Mouse (Mus musculus): ENCODE results near the gene Hcn1. TPM values are rescaled to one million over a fixed set of nuclear protein-coding genes. Genes with fewer than 3 reads are reported as not detected.

The Hcn1 gene
- polyA plus RNA-seq, 1 experiment: not detected

DNA sequence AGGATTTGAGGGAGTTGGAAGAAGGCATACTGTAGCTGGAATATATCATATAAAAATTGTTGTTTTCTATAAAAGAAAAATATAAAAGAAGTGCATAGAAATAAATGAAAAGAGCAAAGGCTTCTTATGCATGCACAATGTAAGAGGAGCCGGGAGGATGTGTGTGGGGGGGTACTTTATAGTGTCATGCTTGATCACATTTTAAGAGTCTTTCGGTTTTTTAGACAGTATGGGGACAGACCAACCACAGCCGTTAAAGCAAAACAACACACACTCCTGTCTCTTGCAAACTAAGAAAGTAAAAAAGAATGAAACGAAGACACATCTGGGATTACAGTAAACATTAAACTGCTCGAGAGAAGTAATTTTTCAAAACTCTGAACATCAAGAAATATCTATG, 290.0 kb downstream of the Hcn1 start:
- Histone ChIP-seq H3K36me3 (ENCODE audit: control insufficient read depth, insufficient read depth, low read length) (no peaks in the 10 kb centered on the region), H3K27ac (ENCODE audit: insufficient read depth, low read length) (no peak overlapping the region), H3K4me3 (ENCODE audit: extremely low read depth, insufficient read depth, insufficient read length) (no peak overlapping the region), H3K27me3 (ENCODE audit: control insufficient read depth, insufficient read depth, low read length) (no peaks in the 10 kb centered on the region), H3K4me1 (ENCODE audit: control insufficient read depth, insufficient read depth, insufficient read length) (no peaks in the 10 kb centered on the region)
- WGBS: 84% methylated on average over 5 of the region's 5 CpGs
- DNase-seq (ENCODE audit: low read depth in 1 of 2, low spot score in 2 of 2): no peak
- no peak for TF ChIP-seq CTCF (IDR thresholded peaks at IDR 0.05; ENCODE audit: extremely low read depth, insufficient read depth, insufficient read length, insufficient replicate concordance)
- no peak for TF ChIP-seq POLR2A (IDR thresholded peaks at IDR 0.05; ENCODE audit: low read depth, low read length)

DNA sequence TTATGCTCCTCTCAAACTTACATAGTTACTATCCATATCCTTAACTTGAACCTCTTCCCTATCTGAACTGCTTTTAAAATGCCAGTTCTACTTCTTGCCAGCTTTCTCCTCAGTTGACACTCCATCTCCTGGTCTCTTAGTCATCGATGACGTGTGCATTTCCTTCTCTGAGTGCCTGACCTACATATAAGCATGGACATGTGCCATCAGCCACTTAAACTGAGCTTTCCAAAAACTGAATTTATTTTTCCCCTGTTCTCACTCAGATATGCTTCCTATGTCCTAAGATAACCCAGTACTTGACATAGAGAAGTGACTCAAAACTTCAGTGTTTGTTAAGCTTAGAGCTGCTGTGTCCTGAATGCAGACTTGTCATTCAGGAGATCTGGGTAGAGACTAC, 295.9 kb downstream of the Hcn1 start:
- no peak for DNase-seq (ENCODE audit: low read depth in 1 of 2, low spot score in 2 of 2)
- 48% methylated on average over 2 of the region's 2 CpGs for WGBS
- Histone ChIP-seq H3K4me1 (ENCODE audit: control insufficient read depth, insufficient read depth, insufficient read length) (no peaks in the 10 kb centered on the region), H3K27me3 (ENCODE audit: control insufficient read depth, insufficient read depth, low read length) (no peaks in the 10 kb centered on the region), H3K4me3 (ENCODE audit: extremely low read depth, insufficient read depth, insufficient read length) (no peak overlapping the region), H3K27ac (ENCODE audit: insufficient read depth, low read length) (no peak overlapping the region), H3K36me3 (ENCODE audit: control insufficient read depth, insufficient read depth, low read length) (no peaks in the 10 kb centered on the region)
- TF ChIP-seq POLR2A (IDR thresholded peaks at IDR 0.05; ENCODE audit: low read depth, low read length) (no peak), CTCF (IDR thresholded peaks at IDR 0.05; ENCODE audit: extremely low read depth, insufficient read depth, insufficient read length, insufficient replicate concordance) (no peak)

DNA sequence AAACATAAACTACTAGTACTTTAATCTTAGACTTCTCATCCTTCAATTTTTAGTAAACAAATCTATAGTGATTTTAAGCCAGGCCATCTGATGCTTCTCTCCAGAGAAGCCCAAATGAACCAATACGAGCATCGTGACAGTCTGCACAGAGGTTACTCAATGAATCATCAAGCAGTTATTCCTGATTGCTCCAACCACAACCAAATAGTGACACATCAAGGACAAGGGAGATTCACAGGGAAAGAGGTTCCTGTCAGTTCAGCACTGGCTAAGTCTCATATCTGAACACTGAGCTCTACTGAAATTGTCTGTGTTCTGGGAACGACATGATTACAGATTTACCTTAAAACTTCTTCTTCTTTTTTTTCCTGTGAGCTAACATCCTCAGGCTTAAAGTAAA, 305.7 kb downstream of the Hcn1 start:
- no peak for DNase-seq (ENCODE audit: low read depth in 1 of 2, low spot score in 2 of 2)
- Histone ChIP-seq H3K36me3 (ENCODE audit: control insufficient read depth, insufficient read depth, low read length) (no peaks in the 10 kb centered on the region), H3K27me3 (ENCODE audit: control insufficient read depth, insufficient read depth, low read length) (no peaks in the 10 kb centered on the region), H3K4me3 (ENCODE audit: extremely low read depth, insufficient read depth, insufficient read length) (no peak overlapping the region), H3K27ac (ENCODE audit: insufficient read depth, low read length) (no peak overlapping the region), H3K4me1 (ENCODE audit: control insufficient read depth, insufficient read depth, insufficient read length) (no peaks in the 10 kb centered on the region)
- TF ChIP-seq CTCF (IDR thresholded peaks at IDR 0.05; ENCODE audit: extremely low read depth, insufficient read depth, insufficient read length, insufficient replicate concordance): no peak
- no peak for TF ChIP-seq POLR2A (IDR thresholded peaks at IDR 0.05; ENCODE audit: low read depth, low read length)
- WGBS: 93% methylated on average over 3 of the region's 3 CpGs

DNA sequence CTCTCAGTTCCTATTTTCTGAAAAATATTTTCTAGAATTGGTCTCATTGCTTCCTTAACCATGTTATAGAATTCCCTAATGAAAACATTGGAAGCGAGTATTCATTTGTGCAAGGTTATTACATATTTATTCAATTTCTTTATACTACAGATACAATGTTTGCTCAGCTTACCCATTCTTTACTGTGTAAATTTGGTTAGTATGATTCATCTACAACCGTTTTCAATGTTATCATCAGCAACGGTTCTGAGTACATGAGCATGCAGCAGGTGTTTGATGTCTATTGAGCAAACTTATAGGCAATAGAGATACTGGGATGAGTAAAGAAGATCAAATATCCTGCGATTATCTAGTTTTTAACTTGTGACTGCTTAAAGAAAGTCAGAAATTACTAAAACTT, 327.6 kb downstream of the Hcn1 start:
- H3K36me3 ChIP-seq (ENCODE audit: control insufficient read depth, insufficient read depth, low read length): no peaks in the 10 kb centered on the region
- DNase-seq (ENCODE audit: low read depth in 1 of 2, low spot score in 2 of 2): no peak
- H3K27me3 ChIP-seq (ENCODE audit: control insufficient read depth, insufficient read depth, low read length): no peaks in the 10 kb centered on the region
- WGBS: 90% methylated on average over 4 of the region's 4 CpGs
- TF ChIP-seq POLR2A (IDR thresholded peaks at IDR 0.05; ENCODE audit: low read depth, low read length) (no peak), CTCF (IDR thresholded peaks at IDR 0.05; ENCODE audit: extremely low read depth, insufficient read depth, insufficient read length, insufficient replicate concordance) (no peak)
- no peak overlapping the region for H3K27ac ChIP-seq (ENCODE audit: insufficient read depth, low read length)
- no peak overlapping the region for H3K4me3 ChIP-seq (ENCODE audit: extremely low read depth, insufficient read depth, insufficient read length)
- no peaks in the 10 kb centered on the region for H3K4me1 ChIP-seq (ENCODE audit: control insufficient read depth, insufficient read depth, insufficient read length)

DNA sequence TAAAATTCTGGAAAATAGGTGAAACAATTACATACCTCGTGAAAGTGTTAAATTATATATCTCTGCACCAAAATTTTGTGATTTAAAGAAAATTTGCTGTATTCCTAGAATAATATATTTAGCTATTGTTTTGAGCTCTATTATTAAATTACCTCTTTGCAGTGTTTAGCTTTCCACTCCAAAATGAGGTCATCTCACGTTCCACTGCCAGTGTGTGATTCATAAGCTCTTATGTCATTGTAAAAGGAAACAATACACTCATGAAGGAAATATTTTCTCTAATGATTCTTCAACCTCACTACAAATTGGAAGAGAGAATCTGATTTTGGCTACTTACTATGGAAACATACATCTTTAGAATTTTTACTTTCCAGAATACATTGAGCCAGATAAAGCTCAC, 329.6 kb downstream of the Hcn1 start:
- no peaks in the 10 kb centered on the region for H3K27me3 ChIP-seq (ENCODE audit: control insufficient read depth, insufficient read depth, low read length)
- no peaks in the 10 kb centered on the region for H3K4me1 ChIP-seq (ENCODE audit: control insufficient read depth, insufficient read depth, insufficient read length)
- no peak for DNase-seq (ENCODE audit: low read depth in 1 of 2, low spot score in 2 of 2)
- H3K4me3 ChIP-seq (ENCODE audit: extremely low read depth, insufficient read depth, insufficient read length): no peak overlapping the region
- WGBS: 78% methylated on average over 2 of the region's 2 CpGs
- H3K36me3 ChIP-seq (ENCODE audit: control insufficient read depth, insufficient read depth, low read length): no peaks in the 10 kb centered on the region
- TF ChIP-seq CTCF (IDR thresholded peaks at IDR 0.05; ENCODE audit: extremely low read depth, insufficient read depth, insufficient read length, insufficient replicate concordance) (no peak), POLR2A (IDR thresholded peaks at IDR 0.05; ENCODE audit: low read depth, low read length) (no peak)
- H3K27ac ChIP-seq (ENCODE audit: insufficient read depth, low read length): no peak overlapping the region

DNA sequence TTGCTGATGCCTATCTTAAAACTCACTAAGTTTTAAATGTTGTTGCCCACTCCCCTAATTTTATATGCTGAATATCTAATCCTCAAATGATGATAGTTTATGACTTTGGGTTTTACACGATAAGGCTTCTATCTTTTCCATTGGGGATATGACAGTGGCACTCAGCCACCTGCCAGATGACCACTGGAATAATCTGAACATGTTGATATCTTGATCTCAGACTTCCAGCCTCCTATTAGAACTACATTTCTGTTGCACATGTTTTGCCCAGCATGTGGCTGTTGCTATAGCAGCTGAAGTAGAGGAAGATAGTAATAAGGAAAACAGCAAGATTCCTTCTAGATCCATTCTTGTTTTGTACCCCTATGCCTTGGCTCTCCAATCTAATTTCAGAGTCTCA, 336.6 kb downstream of the Hcn1 start:
- Histone ChIP-seq H3K27ac (ENCODE audit: insufficient read depth, low read length) (no peak overlapping the region), H3K36me3 (ENCODE audit: control insufficient read depth, insufficient read depth, low read length) (no peaks in the 10 kb centered on the region), H3K4me1 (ENCODE audit: control insufficient read depth, insufficient read depth, insufficient read length) (no peaks in the 10 kb centered on the region), H3K4me3 (ENCODE audit: extremely low read depth, insufficient read depth, insufficient read length) (no peak overlapping the region), H3K27me3 (ENCODE audit: control insufficient read depth, insufficient read depth, low read length) (no peaks in the 10 kb centered on the region)
- WGBS: 92% methylated on average over 1 of the region's 1 CpGs
- DNase-seq (ENCODE audit: low read depth in 1 of 2, low spot score in 2 of 2): no peak
- TF ChIP-seq CTCF (IDR thresholded peaks at IDR 0.05; ENCODE audit: extremely low read depth, insufficient read depth, insufficient read length, insufficient replicate concordance) (no peak), POLR2A (IDR thresholded peaks at IDR 0.05; ENCODE audit: low read depth, low read length) (no peak)

DNA sequence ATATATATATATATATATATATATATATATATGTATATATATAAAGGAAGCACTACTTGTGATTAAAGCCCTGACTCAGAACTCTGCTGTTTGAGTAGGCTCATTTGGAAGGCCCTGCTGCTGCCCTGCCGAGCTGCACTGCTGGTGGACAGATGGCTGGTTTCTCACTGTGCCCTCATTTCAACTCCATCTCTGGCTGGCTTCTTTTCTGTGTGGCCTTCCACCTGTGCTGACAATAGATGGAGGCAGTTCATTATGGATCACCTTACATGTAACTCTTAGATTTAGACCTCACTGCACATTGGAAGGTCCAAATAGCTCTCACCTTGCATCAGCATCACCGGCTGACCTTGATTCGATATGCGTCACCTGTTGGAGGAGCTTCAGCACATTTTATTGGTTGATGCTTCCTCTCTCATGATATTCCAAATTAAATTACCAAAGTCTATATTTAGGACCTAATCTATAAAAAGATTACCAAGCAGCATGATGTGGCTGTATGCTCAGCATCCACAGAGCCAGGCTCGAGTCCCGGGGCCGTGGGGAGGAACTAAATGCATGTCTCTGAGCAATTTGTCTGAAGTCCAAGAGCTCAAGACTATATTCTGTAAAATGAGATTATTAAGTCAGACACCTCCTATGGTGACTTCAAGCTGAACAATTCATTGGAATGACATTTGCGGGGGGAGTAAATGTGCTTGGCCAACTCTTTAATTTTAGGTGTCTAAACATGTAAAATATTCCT, 338.6 kb downstream of the Hcn1 start:
- no peak for TF ChIP-seq CTCF (IDR thresholded peaks at IDR 0.05; ENCODE audit: extremely low read depth, insufficient read depth, insufficient read length, insufficient replicate concordance)
- TF ChIP-seq POLR2A (IDR thresholded peaks at IDR 0.05; ENCODE audit: low read depth, low read length): no peak
- WGBS: 92% methylated on average over 8 of the region's 8 CpGs
- no peaks in the 10 kb centered on the region for H3K27me3 ChIP-seq (ENCODE audit: control insufficient read depth, insufficient read depth, low read length)
- no peak overlapping the region for H3K27ac ChIP-seq (ENCODE audit: insufficient read depth, low read length)
- no peaks in the 10 kb centered on the region for H3K4me1 ChIP-seq (ENCODE audit: control insufficient read depth, insufficient read depth, insufficient read length)
- H3K4me3 ChIP-seq (ENCODE audit: extremely low read depth, insufficient read depth, insufficient read length): no peak overlapping the region
- H3K36me3 ChIP-seq (ENCODE audit: control insufficient read depth, insufficient read depth, low read length): no peaks in the 10 kb centered on the region
- DNase-seq (ENCODE audit: low read depth in 1 of 2, low spot score in 2 of 2): no peak
